Mouse (Mus musculus) monocyte, adult 5-6 weeks (primary cell): Measurements from ENCODE around the gene 4930524N10Rik. TPM values are rescaled to one million over a fixed set of nuclear protein-coding genes. Genes with fewer than 3 reads are reported as not detected.

Experiments used
- ATAC-seq: fragments of 153-309, 156-312 bp; replicated peaks from 2 replicates; pipeline ENCODE4 v1.8.0; 2017; ENCODE audit warnings: mild to moderate bottlenecking; ENCODE audit not compliant: low TSS enrichment, insufficient number of reproducible peaks, severe bottlenecking, poor library complexity, low FRiP score
- total RNA-seq: library from RNA; stranded (forward); fragments of 200-1000, 200-491, 200-594 nt; gene quantifications from 3 replicates; pipeline ENCODE4 v1.2.3, GENCODE M21; 2017

4930524N10Rik gene
- not detected in 3 replicates for total RNA-seq

GRCm38 (mm10) chrX:154343292-154343691 lies at the start of gene 4930524N10Rik:
4930524N10Rik (minus strand) TSS chrX:154343392.
- ATAC-seq: no peak

GRCm38 (mm10) chrX:154350042-154350441 lies 6.8 kb upstream of the 4930524N10Rik start:
- no peak for ATAC-seq

DNA sequence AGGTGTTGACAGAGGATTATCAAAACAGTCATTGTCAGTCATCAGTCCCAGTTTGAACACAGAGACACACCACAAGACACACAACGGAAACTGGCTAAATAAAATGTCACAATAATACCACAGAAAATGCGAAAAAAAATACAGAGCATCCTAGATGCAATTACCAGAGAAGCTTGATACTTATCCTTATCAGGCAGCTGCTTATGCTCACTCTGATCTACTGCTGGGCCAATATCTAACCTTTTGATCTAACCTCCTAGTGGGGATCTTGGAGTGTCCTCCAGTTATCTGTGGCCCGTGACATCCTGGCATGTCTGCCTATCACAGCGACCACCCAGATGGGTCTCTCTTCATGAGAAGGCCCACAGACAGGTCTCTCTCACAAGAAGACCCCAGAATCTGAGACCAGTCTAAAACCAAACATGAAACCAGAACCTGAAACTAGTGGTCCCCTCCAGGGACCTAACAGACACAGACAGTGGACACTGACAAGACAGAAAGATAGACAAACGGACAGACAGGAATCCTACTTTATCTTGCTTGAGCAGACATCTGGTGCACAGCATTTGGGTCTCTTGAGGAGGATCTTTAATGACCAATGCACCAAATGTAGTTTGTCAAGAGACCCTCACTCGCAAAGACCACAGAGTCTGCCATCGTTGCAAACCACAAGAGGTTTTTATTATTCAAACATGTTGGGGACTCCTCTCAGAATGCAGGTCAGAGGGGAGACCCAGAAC lies 6.3 kb upstream of the 4930524N10Rik start:
- no peak for ATAC-seq

DNA sequence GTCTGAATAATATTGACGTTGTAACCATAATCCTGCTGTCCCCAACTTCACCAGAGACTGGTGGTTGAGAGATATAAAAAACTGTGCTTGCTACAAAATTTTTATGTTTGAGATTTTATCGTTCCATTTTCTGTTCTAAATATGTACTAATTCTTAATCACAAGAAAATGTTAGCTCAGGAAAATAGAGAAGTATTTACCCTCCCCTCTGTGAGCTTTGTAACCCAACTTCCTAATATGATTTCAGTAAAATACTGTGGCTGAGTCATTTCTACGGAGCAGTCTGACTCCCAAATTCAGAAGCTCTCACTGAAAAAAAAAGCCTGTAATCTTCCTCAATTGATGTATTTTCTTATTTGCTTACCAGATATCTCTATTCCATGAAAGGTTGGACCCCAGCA lies 4.7 kb upstream of the 4930524N10Rik start:
- ATAC-seq: no peak

Other genes starting within 250 kb of the 4930524N10Rik start
- gene Gm15140, start 222.7 kb downstream of the 4930524N10Rik start, total RNA-seq: not detected in 3 replicates
- not detected in 3 replicates for gene Samt4, start 138.6 kb upstream of the 4930524N10Rik start, total RNA-seq
- not detected in 3 replicates for gene Samt2, start 236.0 kb upstream of the 4930524N10Rik start, total RNA-seq